ENCODE assay signal across 12 mouse cellular contexts in the genomic region with DNA sequence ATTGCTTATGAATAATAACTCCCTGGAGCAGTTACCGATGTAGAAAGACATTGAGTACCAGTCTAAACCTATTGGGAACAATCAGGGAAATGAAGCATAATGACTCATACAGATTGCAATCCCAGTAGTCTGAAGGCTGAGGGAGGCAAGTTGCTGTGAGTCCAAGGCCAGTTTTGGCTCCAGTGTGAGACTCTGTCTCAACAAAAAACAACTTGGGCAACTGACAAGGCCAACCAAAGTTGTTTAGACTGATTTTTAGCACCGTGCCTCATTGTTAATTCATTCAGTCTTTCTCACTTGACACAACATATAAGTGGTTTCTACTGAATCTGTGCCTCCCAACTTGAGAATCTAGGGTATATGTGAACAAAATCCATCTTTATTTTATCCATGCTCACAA.
"Had no signal": no experiment of that assay in that cellular context is flagged by ENCODE, and none has a peak within 500 bp of the region (broad histone marks: within the 10 kb centered on the region; RNA-seq: fewer than 3 reads in every experiment).

No protein-coding gene starts in this region.

- H3K27ac ChIP-seq: layer of hippocampus, adult 2 months; limb, embryonic 12.5 days; liver, embryonic 13.5 days; midbrain, embryonic 12.5 days; neural tube, embryonic 15.5 days had no signal

- H3K4me2 ChIP-seq: limb, embryonic 12.5 days; liver, embryonic 13.5 days; midbrain, embryonic 12.5 days; neural tube, embryonic 15.5 days had no signal

- H3K4me3 ChIP-seq: layer of hippocampus, adult 2 months; limb, embryonic 12.5 days; liver, embryonic 13.5 days; midbrain, embryonic 12.5 days; myocyte; neural tube, embryonic 15.5 days had no signal

- H3K9me3 ChIP-seq: limb, embryonic 12.5 days; liver, embryonic 13.5 days; neural tube, embryonic 15.5 days had no signal

- H3K36me3 ChIP-seq: limb, embryonic 12.5 days; liver, embryonic 13.5 days; midbrain, embryonic 12.5 days; neural tube, embryonic 15.5 days had no signal

- H3K27me3 ChIP-seq: limb, embryonic 12.5 days; liver, embryonic 13.5 days; midbrain, embryonic 12.5 days; neural tube, embryonic 15.5 days had no signal

- ATAC-seq: liver, postnatal 0 days had no signal

- H3K9ac ChIP-seq: limb, embryonic 12.5 days; liver, embryonic 13.5 days; liver, postnatal 0 days; midbrain, embryonic 12.5 days; neural tube, embryonic 15.5 days had no signal

- DNase-seq: kidney, postnatal 25 days; liver; liver, embryonic 13.5 days; liver, postnatal 0 days; spleen, adult 18-20 months; thymus, adult 18-20 months; thymus, postnatal 25 days had no signal

- H3K4me1 ChIP-seq: limb, embryonic 12.5 days; liver, embryonic 13.5 days; midbrain, embryonic 12.5 days; neural tube, embryonic 15.5 days had no signal
